ENCODE assay signal across 16 mouse cellular contexts in genomic region chr3:16103180-16103579, GRCm38 (mm10).
"Had no signal": no experiment of that assay in that cellular context is flagged by ENCODE, and none has a peak within 500 bp of the region (broad histone marks: within the 10 kb centered on the region; RNA-seq: fewer than 3 reads in every experiment).

No protein-coding gene starts in this region.

- H3K4me2 ChIP-seq: neural tube, embryonic 13.5 days; neural tube, embryonic 15.5 days; stomach, embryonic 15.5 days had no signal

- H3K27ac ChIP-seq: neural tube, embryonic 13.5 days; neural tube, embryonic 15.5 days; stomach, embryonic 15.5 days; stomach, postnatal 0 days had no signal

- DNase-seq: retina, postnatal 1 day; right cerebral cortex, adult 18-20 months; right cerebral cortex, postnatal 14 days; right cerebral cortex, postnatal 25 days; right cerebral cortex, postnatal 4 days; spleen, adult 18-20 months; thymus, adult 18-20 months; thymus, adult 2 months; thymus, postnatal 14 days; thymus, postnatal 25 days; thymus, postnatal 36 days; thymus, postnatal 4 days had no signal

- H3K36me3 ChIP-seq: neural tube, embryonic 13.5 days; neural tube, embryonic 15.5 days; stomach, embryonic 15.5 days had no signal

- H3K9ac ChIP-seq: neural tube, embryonic 13.5 days; neural tube, embryonic 15.5 days; stomach, embryonic 15.5 days had no signal

- H3K4me3 ChIP-seq: neural tube, embryonic 13.5 days; neural tube, embryonic 15.5 days; stomach, embryonic 15.5 days had no signal

- H3K4me1 ChIP-seq: neural tube, embryonic 13.5 days; neural tube, embryonic 15.5 days; stomach, embryonic 15.5 days had no signal

- H3K27me3 ChIP-seq: neural tube, embryonic 13.5 days; neural tube, embryonic 15.5 days; stomach, embryonic 15.5 days had no signal

- H3K9me3 ChIP-seq: neural tube, embryonic 13.5 days; neural tube, embryonic 15.5 days; stomach, embryonic 15.5 days had no signal
